Mouse (Mus musculus) liver, postnatal 0 days (tissue): Measurements from ENCODE around the gene Rpgrip1. TPM values are rescaled to one million over a fixed set of nuclear protein-coding genes. Genes with fewer than 3 reads are reported as not detected.

ENCODE experiments used
- ATAC-seq: fragments of 200-750 bp; cut with Nextera tagmentation; 2 replicates; pipeline ENCODE4 v1.8.0; 2017; ENCODE audit warnings: mild to moderate bottlenecking, moderate library complexity
- DNase-seq: peaks from one replicate; pipeline ENCODE4 v3.0.0-alpha.2; 2016
- H3K27ac ChIP-seq: fragments of 300-500 bp; sonication (generic); 2 replicates; pipeline ENCODE4 v1.5.1; 2014; ENCODE audit warnings: antibody characterized with exemption, moderate library complexity, mild to moderate bottlenecking, low read depth
- H3K27me3 ChIP-seq: fragments of 300-500 bp; sonication (generic); 2 replicates; pipeline ENCODE4 v1.6.1; 2014; ENCODE audit warnings: low read length, control low read depth, mixed read lengths; ENCODE audit not compliant: insufficient read depth
- H3K36me3 ChIP-seq: fragments of 300-500 bp; sonication (generic); replicated peaks from 2 replicates; pipeline ENCODE4 v1.6.1; 2014; ENCODE audit warnings: mild to moderate bottlenecking, control low read depth, low read length, moderate library complexity, mixed read lengths; ENCODE audit not compliant: insufficient read depth
- H3K4me1 ChIP-seq: fragments of 300-500 bp; sonication (generic); 2 replicates; pipeline ENCODE4 v1.6.1; 2014; ENCODE audit warnings: antibody characterized with exemption, mild to moderate bottlenecking, control low read depth; ENCODE audit not compliant: insufficient read depth
- H3K4me2 ChIP-seq: fragments of 300-500 bp; sonication (generic); 2 replicates; pipeline ENCODE4 v1.6.1; 2014; ENCODE audit warnings: low read depth, mild to moderate bottlenecking, low read length, moderate library complexity, mixed read lengths
- H3K4me3 ChIP-seq: fragments of 300-500 bp; sonication (generic); 2 replicates; pipeline ENCODE4 v1.5.1; 2014; ENCODE audit warnings: low read depth, low read length
- H3K9ac ChIP-seq: fragments of 300-500 bp; sonication (generic); replicated peaks from 2 replicates; pipeline ENCODE4 v1.6.1; 2014; ENCODE audit warnings: mild to moderate bottlenecking, moderate library complexity
- H3K9me3 ChIP-seq: fragments of 300-500 bp; sonication (generic); 2 replicates; pipeline ENCODE4 v1.6.1; 2016; ENCODE audit warnings: mild to moderate bottlenecking, control low read depth, low read length, mixed read lengths
- CTCF ChIP-seq: sonication (generic); IDR thresholded peaks from 2 replicates; pipeline ENCODE4 v1.5.1; 2016; ENCODE audit warnings: antibody characterized with exemption, low read depth
- EP300 ChIP-seq: IDR thresholded peaks from 2 replicates; pipeline ENCODE4 v1.6.1; 2016; ENCODE audit warnings: antibody characterized with exemption, low read depth, mild to moderate bottlenecking
- WGBS: fragments of 180-500 bp; shearing (Covaris S2); extraction: QIAGEN DNeasy Blood & Tissue Kit; methylation state at CpG from one replicate; pipeline ENCODE4 v1.1.7; 2014; ENCODE audit not compliant: insufficient replicate concordance; 5-methylcytosine and 5-hydroxymethylcytosine counted together
- polyA plus RNA-seq: library from polyadenylated mRNA; unstranded; fragments of >200 nt; fragmentation: Nextera tagmentation; extraction: Ambion mirVana; gene quantifications from 2 replicates; pipeline ENCODE4 v1.2.1, GENCODE M21; 2015

Rpgrip1 gene
- polyA plus RNA-seq, 1 experiment from 2014 or later = 30.7 TPM

DNA sequence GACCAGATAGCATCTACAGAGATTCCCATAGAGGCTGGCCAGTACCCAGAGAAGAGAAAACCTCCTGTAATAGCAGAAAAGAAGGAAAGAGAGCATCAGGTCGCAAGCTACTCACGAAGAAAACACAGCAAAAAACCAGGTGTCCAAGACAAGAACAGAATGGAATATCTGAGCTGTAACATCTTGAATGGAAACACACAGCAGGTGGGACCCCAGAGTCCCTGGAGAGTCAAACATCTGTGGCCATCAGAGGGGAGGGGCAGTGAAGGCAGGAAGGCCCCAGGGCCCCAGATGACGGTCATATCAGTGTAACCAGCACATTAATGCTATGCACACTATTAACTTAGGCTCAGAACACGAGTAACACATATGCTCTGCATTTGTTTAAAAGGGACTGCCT lies 39.4 kb downstream of the Rpgrip1 start:
- no peak for TF ChIP-seq CTCF
- TF ChIP-seq EP300 = no peak
- Histone ChIP-seq H3K27ac (no peak overlapping the region), H3K9me3 (no peaks in the 10 kb centered on the region), H3K9ac (no peak overlapping the region), H3K4me1 (no peaks in the 10 kb centered on the region), H3K36me3 (no peaks in the 10 kb centered on the region), H3K27me3 (no peaks in the 10 kb centered on the region), H3K4me2 (no peak overlapping the region), H3K4me3 (no peak overlapping the region)
- no peak for ATAC-seq
- 43% methylated on average over 4 of the region's 4 CpGs for WGBS
- DNase-seq = peak; percentile 41

- H3K4me3 ChIP-seq = no peak overlapping the region
- no peak overlapping the region for H3K9ac ChIP-seq
- no peak overlapping the region for H3K27ac ChIP-seq
- no peaks in the 10 kb centered on the region for H3K4me1 ChIP-seq
- DNase-seq (no peak), ATAC-seq (no peak)
- H3K27me3 ChIP-seq = no peaks in the 10 kb centered on the region
- TF ChIP-seq EP300 = no peak
- no peak for TF ChIP-seq CTCF
- 57% methylated on average over 7 of the region's 7 CpGs for WGBS
- H3K4me2 ChIP-seq = no peak overlapping the region
- H3K9me3 ChIP-seq = no peaks in the 10 kb centered on the region
- H3K36me3 ChIP-seq = no peaks in the 10 kb centered on the region
Measured at GRCm38 (mm10) chr14:52152179-52152578, 41.7 kb downstream of the Rpgrip1 start.

GRCm38 (mm10) chr14:52152613-52153012 lies 42.1 kb downstream of the Rpgrip1 start:
- Histone ChIP-seq H3K9me3 (no peaks in the 10 kb centered on the region), H3K9ac (no peak overlapping the region), H3K4me3 (no peak overlapping the region), H3K36me3 (no peaks in the 10 kb centered on the region), H3K4me1 (no peaks in the 10 kb centered on the region), H3K27ac (no peak overlapping the region), H3K4me2 (no peak overlapping the region), H3K27me3 (no peaks in the 10 kb centered on the region)
- no peak for DNase-seq
- TF ChIP-seq CTCF = no peak
- TF ChIP-seq EP300 = no peak
- WGBS = 64% methylated on average over 3 of the region's 3 CpGs
- no peak for ATAC-seq

DNA sequence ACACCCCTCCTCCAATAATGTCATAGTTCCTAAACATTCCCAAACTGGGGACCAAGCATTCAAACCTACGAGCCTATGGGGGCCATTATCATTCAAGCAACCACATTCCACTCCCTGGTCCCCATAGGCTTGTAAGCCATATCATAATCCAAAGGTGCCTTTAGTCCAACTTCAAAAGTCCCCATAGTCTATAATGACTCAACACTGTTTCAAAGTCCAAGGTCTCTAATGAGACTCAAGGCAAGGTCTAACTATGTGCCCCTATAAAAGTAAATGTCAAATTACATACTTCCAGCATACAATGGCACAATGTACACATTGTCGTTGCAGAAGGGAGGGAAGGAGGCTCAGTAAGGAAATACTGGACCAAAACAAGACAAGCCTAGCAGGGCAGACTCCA lies 44.5 kb downstream of the Rpgrip1 start:
- no peaks in the 10 kb centered on the region for H3K27me3 ChIP-seq

GRCm38 (mm10) chr14:52160911-52161310 lies 50.4 kb downstream of the Rpgrip1 start:
- Histone ChIP-seq H3K9ac (no peak overlapping the region), H3K9me3 (no peaks in the 10 kb centered on the region), H3K4me2 (no peak overlapping the region), H3K4me1 (no peaks in the 10 kb centered on the region), H3K36me3 (peaks cover 69% of the 10 kb centered on the region), H3K27ac (no peak overlapping the region), H3K4me3 (no peak overlapping the region), H3K27me3 (no peaks in the 10 kb centered on the region)
- ATAC-seq = no peak
- DNase-seq = no peak
- 75% methylated on average over 6 of the region's 6 CpGs for WGBS
- no peak for TF ChIP-seq CTCF

More for the DNA sequence above, 44.5 kb downstream of the Rpgrip1 start:
- H3K4me3 ChIP-seq = no peak overlapping the region
- no peak overlapping the region for H3K4me2 ChIP-seq
- no peaks in the 10 kb centered on the region for H3K4me1 ChIP-seq
- WGBS = 91% methylated on average over 2 of the region's 2 CpGs
- H3K27ac ChIP-seq = no peak overlapping the region
- H3K36me3 ChIP-seq = peaks cover 18% of the 10 kb centered on the region
- TF ChIP-seq EP300 (no peak), CTCF (no peak)
- H3K9me3 ChIP-seq = no peaks in the 10 kb centered on the region
- H3K9ac ChIP-seq = no peak overlapping the region
- ATAC-seq (no peak), DNase-seq (no peak)

- Histone ChIP-seq H3K27ac (no peak overlapping the region), H3K36me3 (peaks cover 65% of the 10 kb centered on the region), H3K9ac (no peak overlapping the region), H3K9me3 (no peaks in the 10 kb centered on the region), H3K4me3 (no peak overlapping the region), H3K4me2 (no peak overlapping the region), H3K27me3 (no peaks in the 10 kb centered on the region), H3K4me1 (no peaks in the 10 kb centered on the region)
- DNase-seq = no peak
- WGBS = 66% methylated on average over 2 of the region's 2 CpGs
- TF ChIP-seq EP300 (no peak), CTCF (no peak)
- no peak for ATAC-seq
Measured at GRCm38 (mm10) chr14:52166571-52166970, 56.1 kb downstream of the Rpgrip1 start.

- ATAC-seq = no peak
- no peak for TF ChIP-seq CTCF
- no peak for TF ChIP-seq EP300
- no peaks in the 10 kb centered on the region for H3K4me1 ChIP-seq
- 50% methylated on average over 1 of the region's 1 CpGs for WGBS
- no peaks in the 10 kb centered on the region for H3K9me3 ChIP-seq
- H3K4me2 ChIP-seq = no peak overlapping the region
- peaks cover 6% of the 10 kb centered on the region; the same call in 1 of the 2 replicates for H3K36me3 ChIP-seq
- no peak overlapping the region for H3K27ac ChIP-seq
- no peak overlapping the region for H3K4me3 ChIP-seq
- DNase-seq = no peak
- no peak overlapping the region for H3K9ac ChIP-seq
- H3K27me3 ChIP-seq = no peaks in the 10 kb centered on the region
Measured at GRCm38 (mm10) chr14:52188788-52189187, 78.3 kb downstream of the Rpgrip1 start.
